Mouse (Mus musculus): ENCODE measurements around the gene Lypd6.

DNA sequence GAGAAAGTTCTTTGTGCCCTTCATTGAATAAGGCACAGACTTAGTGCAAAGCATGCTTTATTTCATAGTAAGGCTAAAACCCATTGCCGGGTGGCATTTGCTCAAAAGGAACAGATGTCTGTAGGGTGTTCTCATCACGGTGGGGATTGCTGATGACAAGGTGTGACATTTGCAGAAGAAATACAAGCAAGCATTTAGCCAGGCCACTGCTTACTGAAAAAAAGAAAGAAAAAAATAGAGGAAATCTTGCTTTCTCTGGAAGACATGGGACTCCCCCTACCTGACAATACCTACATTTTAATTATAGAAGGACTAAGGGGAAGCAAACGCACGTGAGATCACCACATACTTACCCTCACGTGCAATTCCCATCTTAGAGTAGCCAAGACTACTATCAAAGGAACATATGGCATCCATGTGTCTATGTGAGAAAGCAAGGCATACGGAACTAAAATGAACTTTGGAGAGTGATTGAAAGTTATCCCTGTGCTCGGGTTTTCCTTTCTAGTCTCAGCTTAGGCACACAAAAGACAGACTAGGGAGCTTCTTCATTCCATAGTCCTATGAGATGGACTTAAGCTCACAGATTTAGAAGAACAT, 21.3 kb upstream of the Lypd6 start:
- TF ChIP-seq EP300 (IDR thresholded peaks at IDR 0.05; ENCODE audit: low read depth) (no peak), CTCF (IDR thresholded peaks at IDR 0.05; ENCODE audit: low read depth) (no peak)
